Mouse (Mus musculus) ovary, postnatal 10 days (tissue): ENCODE results near the gene Tpk1.

Source experiments
- DNase-seq: peaks from one replicate; pipeline ENCODE4 v3.0.0; 2022; ENCODE audit warnings: low spot score

Tpk1 gene

GRCm38 (mm10) chr6:43435987-43436541, 230.0 kb downstream of the Tpk1 start:
- DNase-seq = no peak

- DNase-seq = no peak
Observed at GRCm38 (mm10) chr6:43434365-43434764, 231.7 kb downstream of the Tpk1 start.

- no peak for DNase-seq
Observed at GRCm38 (mm10) chr6:43424978-43425377, 241.1 kb downstream of the Tpk1 start.

- no peak for DNase-seq
Observed at GRCm38 (mm10) chr6:43420358-43420979, 245.6 kb downstream of the Tpk1 start.

GRCm38 (mm10) chr6:43408949-43409348, 257.1 kb downstream of the Tpk1 start:
- no peak for DNase-seq

GRCm38 (mm10) chr6:43403076-43403475, 263.0 kb downstream of the Tpk1 start:
- no peak for DNase-seq

- DNase-seq = no peak
Observed at GRCm38 (mm10) chr6:43402219-43402997, 263.7 kb downstream of the Tpk1 start.

GRCm38 (mm10) chr6:43396426-43396825, 269.7 kb downstream of the Tpk1 start:
- DNase-seq = no peak

GRCm38 (mm10) chr6:43395538-43395937, 270.5 kb downstream of the Tpk1 start:
- DNase-seq = no peak

- DNase-seq = no peak
Observed at GRCm38 (mm10) chr6:43391358-43391757, 274.7 kb downstream of the Tpk1 start.

GRCm38 (mm10) chr6:43387273-43387672, 278.8 kb downstream of the Tpk1 start:
- no peak for DNase-seq

GRCm38 (mm10) chr6:43384841-43385240, 281.2 kb downstream of the Tpk1 start:
- DNase-seq = no peak

GRCm38 (mm10) chr6:43384304-43384703, 281.8 kb downstream of the Tpk1 start:
- no peak for DNase-seq

GRCm38 (mm10) chr6:43382750-43383149, 283.3 kb downstream of the Tpk1 start:
- no peak for DNase-seq

- no peak for DNase-seq
Observed at GRCm38 (mm10) chr6:43382284-43382683, 283.8 kb downstream of the Tpk1 start.

- DNase-seq = no peak
Observed at GRCm38 (mm10) chr6:43373206-43373605, 292.9 kb downstream of the Tpk1 start.

- DNase-seq = no peak
Observed at GRCm38 (mm10) chr6:43367434-43367945, 298.6 kb downstream of the Tpk1 start.

- DNase-seq = no peak
Observed at GRCm38 (mm10) chr6:43366952-43367351, 299.1 kb downstream of the Tpk1 start.

GRCm38 (mm10) chr6:43363917-43364316, 302.2 kb downstream of the Tpk1 start:
- DNase-seq = no peak

GRCm38 (mm10) chr6:43363291-43363820, 302.7 kb downstream of the Tpk1 start:
- no peak for DNase-seq

GRCm38 (mm10) chr6:43361248-43361647, 304.8 kb downstream of the Tpk1 start:
- DNase-seq = no peak

- DNase-seq = no peak
Observed at GRCm38 (mm10) chr6:43360214-43360613, 305.9 kb downstream of the Tpk1 start.
